ENCODE assay signal across 21 mouse cellular contexts in genomic region chr10:116914586-116914985, GRCm38 (mm10). TPM values are rescaled to one million over a fixed set of nuclear protein-coding genes. Genes with fewer than 3 reads are reported as not detected.
DNase-seq lines count a peak whose midpoint lies in the region; ATAC-seq and TF ChIP-seq lines count a peak whose summit lies in the region.
"Had no signal": no experiment of that assay in that cellular context is flagged by ENCODE, and none has a peak within 500 bp of the region (broad histone marks: within the 10 kb centered on the region; RNA-seq: fewer than 3 reads in every experiment).

No protein-coding gene starts in this region.

- peak; percentile 62 for DNase-seq in CD4-positive, CD25-positive, alpha-beta regulatory T cell, adult 2 months (ENCODE audit: low read depth, low spot score)
- DNase-seq in layer of hippocampus, adult 2 months (ENCODE audit: low spot score in 2 of 2), result no peak
- no peak for DNase-seq in layer of hippocampus, adult 9-10 months (ENCODE audit: low spot score)
- DNase-seq in adrenal gland, adult 18-20 months (ENCODE audit: low spot score in 2 of 2), result peak; percentile 58 to 63
- peak; percentile 57 for DNase-seq in induced T-regulatory cell, adult 2 months (ENCODE audit: low read depth)
- DNase-seq: cerebellum, postnatal 14 days; kidney, postnatal 4 days; right cerebral cortex, postnatal 25 days had no signal

- no peak for TF ChIP-seq CTCF in layer of hippocampus, adult 2 months (conservative IDR thresholded peaks at IDR 0.05)

- H3K27ac ChIP-seq in layer of hippocampus, adult 2 months, result peak overlapping the region; percentile 53; the same call in 1 of the 2 replicates
- H3K27ac ChIP-seq: embryonic facial prominence, embryonic 10.5 days; heart, adult 2 months; midbrain, embryonic 13.5 days; stomach, embryonic 15.5 days had no signal

- H3K4me3 ChIP-seq in layer of hippocampus, adult 2 months, result no peak overlapping the region
- H3K4me3 ChIP-seq: embryonic facial prominence, embryonic 10.5 days; heart, adult 2 months; midbrain, embryonic 13.5 days; stomach, embryonic 15.5 days had no signal

- ATAC-seq in CD4-positive, CD25-positive, alpha-beta regulatory T cell, adult 4 months, result no peak
- ATAC-seq in inflammation-experienced regulatory T-cells, adult 6 months, result no peak
- no peak for ATAC-seq in megakaryocyte progenitor cell, adult 5-6 weeks (replicated peaks; ENCODE audit: poor library complexity)
- ATAC-seq: midbrain, embryonic 13.5 days had no signal

RNA-seq across cellular contexts. Expression of gene Myrfl, which starts 17.9 kb away (rescaled TPM):
- under 1 TPM in 1 of 2 experiments, not detected in 1; 0.09 TPM for polyA plus RNA-seq in CD4-positive, CD25-positive, alpha-beta regulatory T cell, adult 4 months (2017; shearing (Covaris generic))
- under 1 TPM; 0.32 to 0.33 TPM for total RNA-seq in layer of hippocampus, adult 2 months (2021)
- total RNA-seq in adrenal gland, adult 18-20 months (2021), result not detected
- polyA plus RNA-seq in inflammation-experienced regulatory T-cells, adult 6 months (2017; shearing (Covaris generic)), result not detected
- not detected in 2 replicates for total RNA-seq in megakaryocyte progenitor cell, adult 5-6 weeks (2015)
- not detected in 2 replicates for total RNA-seq in megakaryocyte progenitor cell, adult 5-6 weeks (2017)
- polyA plus RNA-seq: G1E had no signal

RNA-seq across cellular contexts. Expression of gene Rab3ip, which starts 36.0 kb away (rescaled TPM):
- 10 to 100 TPM; 12.1 to 15.9 TPM for polyA plus RNA-seq in CD4-positive, CD25-positive, alpha-beta regulatory T cell, adult 4 months (2017; shearing (Covaris generic))
- 10 to 100 TPM; 64.2 to 70.9 TPM for total RNA-seq in layer of hippocampus, adult 2 months (2021)
- total RNA-seq in adrenal gland, adult 18-20 months (2021), result 10 to 100 TPM; 43.4 to 45.6 TPM
- 10 to 100 TPM in 1 of 3 experiments, 1 to 10 TPM in 2; 5.6 to 12.7 (median 8.7) TPM for polyA plus RNA-seq in inflammation-experienced regulatory T-cells, adult 6 months (2017; shearing (Covaris generic))
- total RNA-seq in megakaryocyte progenitor cell, adult 5-6 weeks (2015), result 6.8 and 7.0 TPM in 2 replicates
- total RNA-seq in megakaryocyte progenitor cell, adult 5-6 weeks (2017), result 14.1 TPM in 2 replicates

RNA-seq across cellular contexts. Expression of gene Gm10271, which starts 57.8 kb away (rescaled TPM):
- not detected for polyA plus RNA-seq in CD4-positive, CD25-positive, alpha-beta regulatory T cell, adult 4 months (2017; shearing (Covaris generic))
- total RNA-seq in layer of hippocampus, adult 2 months (2021), result not detected
- total RNA-seq in adrenal gland, adult 18-20 months (2021), result not detected
- polyA plus RNA-seq in inflammation-experienced regulatory T-cells, adult 6 months (2017; shearing (Covaris generic)), result not detected
- total RNA-seq in megakaryocyte progenitor cell, adult 5-6 weeks (2015), result not detected in 2 replicates
- total RNA-seq in megakaryocyte progenitor cell, adult 5-6 weeks (2017), result not detected in 2 replicates
- total RNA-seq: G1E; heart, adult 2 months; left cerebral cortex, postnatal 14 days had no signal
- polyA plus RNA-seq: embryonic facial prominence, embryonic 10.5 days; G1E; heart, adult 2 months; intestine, embryonic 14.5 days; liver, embryonic 11.5 days; lung, embryonic 16.5 days; midbrain, embryonic 13.5 days; neural tube, embryonic 11.5 days; stomach, embryonic 15.5 days had no signal

Comparison
In these comparisons a context has a peak if more than half of its experiments do, and no peak if none do; other contexts are left out.
1. DNase-seq: peak in CD4-positive, CD25-positive, alpha-beta regulatory T cell, adult 2 months (single experiment), adrenal gland, adult 18-20 months (2 of 2) and induced T-regulatory cell, adult 2 months (single experiment); none in layer of hippocampus, adult 2 months (0 of 2) and layer of hippocampus, adult 9-10 months (single experiment).